Mouse (Mus musculus): ENCODE measurements at regions not wholly inside any gene's neighbourhood (a gene's known extent, or its start where the extent isn't known, plus 50 kb on each side); places are given as distances from the start of the nearest gene placed in this dataset.

DNA sequence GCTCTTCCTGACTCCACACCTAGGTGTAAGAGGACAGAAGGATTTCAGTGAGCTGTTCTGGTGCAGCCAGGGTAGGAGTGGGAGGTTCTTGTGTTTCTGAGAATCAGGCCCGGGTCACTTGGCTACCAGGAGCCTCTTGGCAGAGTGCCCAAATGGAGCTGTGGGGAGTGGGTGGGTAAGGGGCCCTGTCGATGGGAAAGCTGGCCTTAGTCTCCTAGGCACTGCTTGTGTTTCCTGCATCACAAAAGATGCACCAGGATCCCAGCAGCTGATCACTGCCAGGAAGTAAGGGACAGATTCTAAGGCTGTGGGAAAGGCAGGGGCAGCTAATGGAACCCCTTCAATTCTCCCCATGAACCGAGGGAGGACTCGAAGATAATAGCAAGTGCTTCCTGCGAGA lies 107.1 kb upstream of the Pard3b start:
- no peak overlapping the region for H3K9ac ChIP-seq
- no peaks in the 10 kb centered on the region for H3K36me3 ChIP-seq (replicated peaks)
- H3K4me3 ChIP-seq (replicated peaks): no peak overlapping the region
- H3K9me3 ChIP-seq (replicated peaks): no peaks in the 10 kb centered on the region
- H3K4me2 ChIP-seq: no peak overlapping the region
- ATAC-seq (ENCODE audit: insufficient read depth): no peak
- 38% methylated on average over 5 of the region's 5 CpGs for WGBS (ENCODE audit: insufficient replicate concordance)
- H3K4me1 ChIP-seq (replicated peaks): no peaks in the 10 kb centered on the region
- no peak overlapping the region for H3K27ac ChIP-seq (replicated peaks)
- H3K27me3 ChIP-seq: no peaks in the 10 kb centered on the region

GRCm38 (mm10) chr1:61540081-61540480 lies 98.5 kb upstream of the Pard3b start:
- no peak overlapping the region for H3K4me2 ChIP-seq
- no peaks in the 10 kb centered on the region for H3K27me3 ChIP-seq
- H3K4me3 ChIP-seq (replicated peaks): no peak overlapping the region
- H3K27ac ChIP-seq (replicated peaks): no peak overlapping the region
- no peak for ATAC-seq (ENCODE audit: insufficient read depth)
- no peaks in the 10 kb centered on the region for H3K4me1 ChIP-seq (replicated peaks)
- H3K9me3 ChIP-seq (replicated peaks): no peaks in the 10 kb centered on the region
- no peak overlapping the region for H3K9ac ChIP-seq
- no peaks in the 10 kb centered on the region for H3K36me3 ChIP-seq (replicated peaks)
- 63% methylated on average over 3 of the region's 3 CpGs for WGBS (ENCODE audit: insufficient replicate concordance)

- 69% methylated on average over 4 of the region's 4 CpGs for WGBS (ENCODE audit: insufficient replicate concordance)
- Histone ChIP-seq H3K4me1 (replicated peaks) (no peaks in the 10 kb centered on the region), H3K9me3 (replicated peaks) (no peaks in the 10 kb centered on the region), H3K4me3 (replicated peaks) (no peak overlapping the region), H3K27me3 (no peaks in the 10 kb centered on the region), H3K36me3 (replicated peaks) (no peaks in the 10 kb centered on the region), H3K4me2 (no peak overlapping the region), H3K27ac (replicated peaks) (no peak overlapping the region), H3K9ac (no peak overlapping the region)
- ATAC-seq (ENCODE audit: insufficient read depth): no peak
Measured at GRCm38 (mm10) chr1:61541166-61541565, 97.5 kb upstream of the Pard3b start.

- Histone ChIP-seq H3K36me3 (replicated peaks) (no peaks in the 10 kb centered on the region), H3K27ac (replicated peaks) (no peak overlapping the region), H3K9ac (no peak overlapping the region), H3K9me3 (replicated peaks) (no peaks in the 10 kb centered on the region), H3K4me2 (no peak overlapping the region), H3K27me3 (no peaks in the 10 kb centered on the region), H3K4me1 (replicated peaks) (no peaks in the 10 kb centered on the region), H3K4me3 (replicated peaks) (no peak overlapping the region)
- WGBS (ENCODE audit: insufficient replicate concordance): 72% methylated on average over 21 of the region's 21 CpGs
- ATAC-seq (ENCODE audit: insufficient read depth): no peak
Measured at GRCm38 (mm10) chr1:61552577-61553517, 85.8 kb upstream of the Pard3b start.

DNA sequence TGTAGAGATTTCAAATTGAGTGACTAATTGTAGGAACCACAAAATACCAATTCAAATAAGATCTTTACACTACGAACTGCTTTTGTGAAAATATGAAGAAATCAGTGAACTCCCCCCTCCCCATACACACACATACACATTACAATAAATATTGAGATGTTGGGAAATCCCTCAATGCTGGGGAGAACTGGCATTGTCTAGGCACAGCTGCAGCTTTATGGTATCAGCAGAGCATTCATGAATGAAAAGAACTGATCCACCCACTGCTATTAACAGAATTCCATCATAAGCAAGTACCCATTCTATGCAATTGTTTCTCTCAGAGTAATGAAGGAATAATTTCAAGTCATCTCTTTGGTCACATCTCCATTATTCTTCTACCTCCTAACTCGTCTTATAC lies 79.1 kb upstream of the Pard3b start:
- WGBS (ENCODE audit: insufficient replicate concordance): 47% methylated on average over 2 of the region's 2 CpGs
- H3K4me3 ChIP-seq (replicated peaks): no peak overlapping the region
- H3K4me2 ChIP-seq: no peak overlapping the region

DNA sequence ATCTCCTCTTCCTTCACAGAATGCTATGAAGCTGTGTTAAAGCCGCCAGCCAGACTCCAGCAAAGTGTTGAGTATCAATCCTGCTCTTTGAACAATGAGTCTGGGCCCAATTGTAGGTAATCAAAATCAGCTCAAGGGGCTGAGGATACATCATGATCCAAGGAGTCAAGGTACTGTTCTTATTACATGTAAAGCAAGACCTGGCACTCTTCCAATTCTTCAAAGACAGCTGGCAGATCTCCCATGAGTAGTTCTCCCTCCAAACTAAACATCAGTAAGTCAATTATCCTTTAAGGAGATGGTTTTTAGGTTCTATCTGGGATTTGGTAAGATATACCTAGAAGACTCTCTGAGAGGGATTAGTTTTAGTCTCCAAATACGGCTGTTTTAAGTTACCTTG lies 76.5 kb upstream of the Pard3b start:
- Histone ChIP-seq H3K9ac (no peak overlapping the region), H3K27me3 (no peaks in the 10 kb centered on the region), H3K9me3 (replicated peaks) (no peaks in the 10 kb centered on the region), H3K36me3 (replicated peaks) (no peaks in the 10 kb centered on the region), H3K4me2 (no peak overlapping the region), H3K27ac (replicated peaks) (no peak overlapping the region), H3K4me1 (replicated peaks) (no peaks in the 10 kb centered on the region), H3K4me3 (replicated peaks) (no peak overlapping the region)
- WGBS (ENCODE audit: insufficient replicate concordance): 59% methylated on average over 2 of the region's 2 CpGs
- no peak for ATAC-seq (ENCODE audit: insufficient read depth)

More for the DNA sequence above, 79.1 kb upstream of the Pard3b start:
- ATAC-seq (ENCODE audit: insufficient read depth): no peak
- Histone ChIP-seq H3K36me3 (replicated peaks) (no peaks in the 10 kb centered on the region), H3K9ac (no peak overlapping the region), H3K27ac (replicated peaks) (no peak overlapping the region), H3K9me3 (replicated peaks) (no peaks in the 10 kb centered on the region), H3K4me1 (replicated peaks) (no peaks in the 10 kb centered on the region), H3K27me3 (no peaks in the 10 kb centered on the region)

DNA sequence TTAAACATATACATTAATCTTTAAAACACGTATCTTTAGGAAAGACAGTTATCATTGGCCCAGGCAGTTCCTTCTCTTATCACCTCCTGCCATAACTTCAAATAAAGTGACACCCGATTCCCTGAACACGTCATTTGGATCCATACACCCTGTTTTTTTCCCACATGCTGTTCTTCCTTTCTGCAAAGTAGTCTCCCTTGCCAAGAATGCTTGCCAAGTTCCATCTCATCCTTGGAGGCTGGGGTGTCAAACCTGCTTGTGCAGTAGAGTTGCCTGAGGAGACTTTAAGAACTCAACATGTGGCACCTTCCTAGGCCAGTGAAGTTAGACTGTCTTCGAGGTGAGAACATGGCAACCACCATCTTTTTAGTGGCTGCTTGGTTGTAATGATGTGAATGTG lies 73.2 kb upstream of the Pard3b start:
- no peak overlapping the region for H3K4me2 ChIP-seq
- no peaks in the 10 kb centered on the region for H3K27me3 ChIP-seq
- no peaks in the 10 kb centered on the region for H3K36me3 ChIP-seq (replicated peaks)
- H3K9ac ChIP-seq: no peak overlapping the region
- H3K4me3 ChIP-seq (replicated peaks): no peak overlapping the region
- no peak overlapping the region for H3K27ac ChIP-seq (replicated peaks)
- H3K9me3 ChIP-seq (replicated peaks): no peaks in the 10 kb centered on the region
- H3K4me1 ChIP-seq (replicated peaks): no peaks in the 10 kb centered on the region
- ATAC-seq (ENCODE audit: insufficient read depth): no peak
- 34% methylated on average over 4 of the region's 4 CpGs for WGBS (ENCODE audit: insufficient replicate concordance)

- H3K4me1 ChIP-seq (replicated peaks): no peaks in the 10 kb centered on the region
- no peaks in the 10 kb centered on the region for H3K9me3 ChIP-seq (replicated peaks)
- H3K27ac ChIP-seq (replicated peaks): no peak overlapping the region
- 55% methylated on average over 2 of the region's 2 CpGs for WGBS (ENCODE audit: insufficient replicate concordance)
- H3K27me3 ChIP-seq: no peaks in the 10 kb centered on the region
- H3K9ac ChIP-seq: no peak overlapping the region
- H3K4me3 ChIP-seq (replicated peaks): no peak overlapping the region
- H3K36me3 ChIP-seq (replicated peaks): no peaks in the 10 kb centered on the region
- no peak overlapping the region for H3K4me2 ChIP-seq
- ATAC-seq (ENCODE audit: insufficient read depth): no peak
Measured at GRCm38 (mm10) chr1:61574276-61574675, 64.3 kb upstream of the Pard3b start.

DNA sequence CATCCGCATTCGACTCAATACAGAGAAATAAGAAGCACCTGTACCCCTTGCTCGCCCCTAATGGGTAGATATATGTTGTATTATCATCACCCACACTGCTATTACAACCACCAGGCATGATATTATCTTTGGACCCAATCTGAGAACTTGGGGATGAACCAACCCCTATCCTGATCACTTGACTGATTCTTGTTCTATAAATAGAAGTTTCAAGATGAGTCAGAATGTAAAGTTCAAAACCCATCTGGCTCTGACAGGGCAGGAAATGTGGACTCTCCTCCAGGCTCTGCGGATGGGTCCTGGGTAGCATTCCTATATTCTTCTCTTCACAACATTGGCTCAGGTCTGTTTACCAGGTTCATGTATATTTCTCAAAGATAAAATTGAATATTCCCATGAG lies 61.9 kb upstream of the Pard3b start:
- H3K9ac ChIP-seq: no peak overlapping the region
- no peaks in the 10 kb centered on the region for H3K27me3 ChIP-seq
- 67% methylated on average over 4 of the region's 4 CpGs for WGBS (ENCODE audit: insufficient replicate concordance)
- no peak overlapping the region for H3K4me2 ChIP-seq
- H3K27ac ChIP-seq (replicated peaks): no peak overlapping the region
- H3K36me3 ChIP-seq (replicated peaks): no peaks in the 10 kb centered on the region
- ATAC-seq (ENCODE audit: insufficient read depth): no peak
- H3K9me3 ChIP-seq (replicated peaks): no peaks in the 10 kb centered on the region
- H3K4me1 ChIP-seq (replicated peaks): no peaks in the 10 kb centered on the region
- H3K4me3 ChIP-seq (replicated peaks): no peak overlapping the region

DNA sequence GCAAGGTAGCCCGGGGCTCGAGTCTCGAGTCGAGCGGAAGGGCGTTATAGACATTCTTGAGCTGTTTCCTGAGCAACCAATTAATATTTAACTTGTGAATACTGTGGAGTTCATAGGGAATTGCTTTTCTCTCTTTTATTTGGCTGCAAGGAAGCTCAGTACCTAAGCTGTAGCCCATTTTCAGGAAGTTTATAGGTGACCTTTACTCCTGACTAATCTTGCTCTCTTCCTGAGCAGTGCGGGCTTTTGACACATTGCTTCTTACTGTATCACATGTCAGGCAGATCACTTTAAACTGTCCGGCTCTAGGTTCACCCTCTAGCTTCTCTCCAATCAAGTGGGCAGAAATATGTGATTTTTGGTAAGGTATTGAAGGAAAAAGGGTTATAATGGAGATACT lies 51.4 kb upstream of the Pard3b start:
- no peak for ATAC-seq (ENCODE audit: insufficient read depth)
- 87% methylated on average over 8 of the region's 8 CpGs for WGBS (ENCODE audit: insufficient replicate concordance)

More for the DNA sequence above, 51.4 kb upstream of the Pard3b start:
- Histone ChIP-seq H3K27ac (replicated peaks) (no peak overlapping the region), H3K9me3 (replicated peaks) (no peaks in the 10 kb centered on the region), H3K9ac (no peak overlapping the region), H3K36me3 (replicated peaks) (no peaks in the 10 kb centered on the region), H3K4me3 (replicated peaks) (no peak overlapping the region), H3K4me1 (replicated peaks) (no peaks in the 10 kb centered on the region), H3K27me3 (no peaks in the 10 kb centered on the region), H3K4me2 (no peak overlapping the region)

Measured in liver, embryonic 15.5 days (tissue).